Mouse (Mus musculus) stomach, embryonic 15.5 days (tissue): ENCODE results near the gene Slc8a2. TPM values are rescaled to one million over a fixed set of nuclear protein-coding genes. Genes with fewer than 3 reads are reported as not detected.

Experiments
- ATAC-seq: fragments of 200-750 bp; cut with Nextera tagmentation; 2 replicates; pipeline ENCODE4 v1.8.0; 2017; ENCODE audit warnings: low read depth, moderate number of reproducible peaks, moderate TSS enrichment; ENCODE audit not compliant: insufficient read depth, low FRiP score
- H3K27ac ChIP-seq: fragments of 300-500 bp; sonication (generic); 2 replicates; pipeline ENCODE4 v1.5.1; 2015; ENCODE audit warnings: mild to moderate bottlenecking, inconsistent platforms
- H3K27me3 ChIP-seq: fragments of 300-500 bp; sonication (generic); replicated peaks from 2 replicates; pipeline ENCODE4 v1.6.1; 2015; ENCODE audit warnings: inconsistent platforms
- H3K36me3 ChIP-seq: fragments of 300-500 bp; sonication (generic); 2 replicates; pipeline ENCODE4 v1.6.1; 2015; ENCODE audit warnings: inconsistent platforms
- H3K4me1 ChIP-seq: fragments of 300-500 bp; sonication (generic); 2 replicates; pipeline ENCODE4 v1.6.1; 2015; ENCODE audit warnings: inconsistent platforms
- H3K4me2 ChIP-seq: fragments of 300-500 bp; sonication (generic); 2 replicates; pipeline ENCODE4 v1.6.1; 2015; ENCODE audit warnings: mild to moderate bottlenecking, inconsistent platforms
- H3K4me3 ChIP-seq: fragments of 300-500 bp; sonication (generic); replicated peaks from 2 replicates; pipeline ENCODE4 v1.5.1; 2015; ENCODE audit warnings: inconsistent platforms
- H3K9ac ChIP-seq: fragments of 300-500 bp; sonication (generic); 2 replicates; pipeline ENCODE4 v1.6.1; 2015; ENCODE audit warnings: inconsistent platforms
- H3K9me3 ChIP-seq: fragments of 300-500 bp; sonication (generic); 2 replicates; pipeline ENCODE4 v1.6.1; 2016; ENCODE audit warnings: inconsistent platforms
- WGBS: fragments of 180-500 bp; shearing (Covaris S2); methylation state at CpG from one replicate; pipeline ENCODE4 v1.1.7; 2015; 5-methylcytosine and 5-hydroxymethylcytosine counted together
- polyA plus RNA-seq: library from polyadenylated mRNA; unstranded; fragments of >200 nt; fragmentation: Nextera tagmentation; extraction: Ambion mirVana; gene quantifications from 2 replicates; pipeline ENCODE4 v1.2.1, GENCODE M21; 2015

The Slc8a2 gene
- polyA plus RNA-seq, 1 experiment from 2014 or later = 0.30 TPM

DNA sequence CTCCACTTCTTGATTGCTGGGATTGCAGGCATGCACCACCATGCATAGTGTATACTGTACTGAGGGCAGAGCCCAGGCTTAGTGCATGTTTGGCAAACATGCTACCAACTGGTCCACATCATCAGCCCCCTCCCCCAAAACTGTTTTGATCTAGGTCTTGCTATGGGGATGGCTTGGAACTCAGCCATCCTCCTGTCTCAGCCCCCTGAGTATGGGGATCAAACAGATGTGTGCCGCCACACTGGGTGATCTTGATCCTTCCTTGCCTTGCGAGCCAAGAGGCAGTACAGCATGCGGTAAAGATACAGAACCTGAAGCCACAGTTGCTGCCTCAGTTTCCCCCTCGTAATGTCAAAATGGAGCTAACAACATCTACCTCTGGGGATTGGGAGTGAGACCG lies 727 bp upstream of the Slc8a2 start:
- no peaks in the 10 kb centered on the region for H3K9me3 ChIP-seq
- no peaks in the 10 kb centered on the region for H3K27me3 ChIP-seq
- H3K4me1 ChIP-seq = peaks cover 24% of the 10 kb centered on the region; the same call in 1 of the 2 replicates
- no peak overlapping the region for H3K4me3 ChIP-seq
- peak overlapping the region; percentile 69; the same call in 1 of the 2 replicates for H3K4me2 ChIP-seq
- ATAC-seq = no peak
- WGBS = 62% methylated on average over 5 of the region's 5 CpGs
- H3K9ac ChIP-seq = no peak overlapping the region
- no peak overlapping the region for H3K27ac ChIP-seq
- H3K36me3 ChIP-seq = no peaks in the 10 kb centered on the region

DNA sequence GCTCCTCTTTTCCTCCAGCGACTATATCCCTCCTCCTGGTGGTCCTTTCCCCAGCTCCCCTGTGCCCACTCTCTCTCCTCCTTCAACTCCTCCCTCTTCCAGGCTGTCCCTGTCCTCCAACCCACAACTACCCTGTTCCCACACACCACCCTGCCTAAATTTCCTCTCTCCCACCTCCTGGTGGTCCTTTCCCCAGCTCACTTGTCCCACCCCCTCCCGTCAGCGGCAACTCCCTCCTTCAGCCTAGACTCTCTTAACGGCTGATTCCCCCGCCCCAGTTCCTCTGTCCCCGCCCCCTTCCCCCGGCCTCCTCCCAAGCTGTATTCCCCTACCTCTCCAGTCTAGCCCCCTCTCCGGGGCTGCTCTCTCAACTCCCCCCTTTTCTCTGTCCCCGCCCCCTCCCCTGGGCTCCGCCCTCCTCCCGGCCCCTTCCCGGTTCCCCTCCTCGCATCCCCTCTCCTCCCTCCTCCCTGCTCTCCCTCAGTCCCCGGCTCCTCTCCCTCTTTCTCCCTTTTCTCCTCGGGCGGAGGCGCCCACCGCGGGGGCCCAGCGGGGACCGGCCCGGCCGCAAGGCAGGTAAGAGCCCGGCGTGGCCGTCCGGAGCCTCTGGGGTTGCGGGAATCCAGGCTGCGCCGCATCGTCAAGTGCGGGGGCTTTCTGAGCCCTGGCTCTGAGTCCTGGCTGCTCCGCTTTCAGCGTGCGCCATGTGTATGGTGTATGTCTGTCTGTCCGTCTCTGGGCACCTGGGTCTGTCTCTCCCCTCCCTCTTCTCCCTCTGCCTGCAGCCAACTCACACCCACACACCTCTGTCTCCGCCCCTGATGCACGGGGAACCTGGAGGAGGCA lies 443 bp downstream of the Slc8a2 start:
- H3K27ac ChIP-seq = peak overlapping the region; percentile 75
- H3K4me2 ChIP-seq = peak overlapping the region; percentile 69
- H3K4me3 ChIP-seq = peak overlapping the region; percentile 56
- H3K9ac ChIP-seq = peak overlapping the region; percentile 43; the same call in 1 of the 2 replicates
- peak; percentile 83 for ATAC-seq
- H3K27me3 ChIP-seq = no peaks in the 10 kb centered on the region
- H3K36me3 ChIP-seq = no peaks in the 10 kb centered on the region
- WGBS = 1% methylated on average over 37 of the region's 38 CpGs
- peaks cover 24% of the 10 kb centered on the region; the same call in 1 of the 2 replicates for H3K4me1 ChIP-seq
- no peaks in the 10 kb centered on the region for H3K9me3 ChIP-seq

DNA sequence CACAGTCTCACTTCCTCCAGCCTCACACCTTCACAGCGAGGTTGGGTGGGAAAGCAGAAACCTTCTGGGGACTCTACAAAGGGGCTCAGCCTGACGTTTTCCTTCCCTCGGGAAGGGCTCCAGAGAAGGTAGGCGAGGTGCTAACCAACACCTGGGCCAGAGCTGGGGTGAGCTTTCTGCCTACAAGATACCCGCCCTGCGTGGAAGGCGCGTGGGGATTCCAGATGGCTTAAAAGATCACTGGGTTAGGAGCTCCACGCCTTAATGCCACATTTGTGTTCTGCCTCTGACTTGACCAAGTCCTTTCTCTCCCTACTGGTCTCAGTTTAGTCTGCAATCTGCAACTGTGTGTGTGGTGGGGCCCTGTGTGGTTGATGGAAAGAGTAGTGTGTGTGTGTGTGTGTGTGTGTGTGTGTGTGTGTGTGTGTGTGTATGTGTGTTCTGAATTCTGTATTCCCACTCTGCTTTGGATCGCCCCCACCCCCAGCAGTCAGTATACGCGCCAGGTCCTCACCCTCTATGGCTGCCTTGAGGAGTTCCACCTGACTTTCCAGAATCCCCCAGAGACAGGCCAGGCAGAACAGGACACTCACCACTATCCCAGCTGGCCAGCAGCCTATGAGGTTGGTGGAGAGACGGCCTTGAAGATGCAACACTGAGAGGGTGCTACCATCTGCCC lies 1.5 kb downstream of the Slc8a2 start:
- WGBS = 18% methylated on average over 13 of the region's 13 CpGs
- H3K4me2 ChIP-seq = peak overlapping the region; percentile 69

DNA sequence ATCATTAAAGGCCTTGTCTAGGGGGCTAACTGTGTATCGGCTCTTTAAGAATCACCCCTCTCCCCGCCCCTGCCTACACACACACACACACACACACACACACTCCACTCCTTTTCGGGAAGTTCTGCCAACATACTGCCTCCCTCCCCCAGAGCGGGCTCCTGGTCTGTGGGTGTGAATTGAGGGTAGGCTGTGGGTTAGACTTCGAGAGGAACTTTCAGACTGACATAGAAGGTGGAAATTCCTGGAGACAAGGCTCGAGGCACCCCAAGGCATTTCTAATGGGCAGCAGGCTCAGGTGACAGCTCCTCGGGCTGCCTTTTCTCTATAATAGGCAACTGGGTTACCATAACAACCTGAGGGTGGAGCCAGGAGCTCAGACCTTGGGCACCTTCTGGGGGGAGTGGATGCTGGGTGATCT lies 2.5 kb downstream of the Slc8a2 start:
- H3K9me3 ChIP-seq = no peaks in the 10 kb centered on the region
- H3K36me3 ChIP-seq = no peaks in the 10 kb centered on the region
- WGBS = 5% methylated on average over 7 of the region's 7 CpGs
- H3K4me1 ChIP-seq = peaks cover 24% of the 10 kb centered on the region; the same call in 1 of the 2 replicates
- no peak overlapping the region for H3K9ac ChIP-seq
- no peak overlapping the region for H3K27ac ChIP-seq
- H3K4me2 ChIP-seq = no peak overlapping the region
- H3K27me3 ChIP-seq = no peaks in the 10 kb centered on the region
- H3K4me3 ChIP-seq = no peak overlapping the region
- ATAC-seq = no peak

More for the DNA sequence above, 1.5 kb downstream of the Slc8a2 start:
- H3K27me3 ChIP-seq = no peaks in the 10 kb centered on the region
- no peaks in the 10 kb centered on the region for H3K36me3 ChIP-seq
- no peak overlapping the region for H3K27ac ChIP-seq
- H3K9me3 ChIP-seq = no peaks in the 10 kb centered on the region
- peak overlapping the region; percentile 56 for H3K4me3 ChIP-seq
- H3K4me1 ChIP-seq = peaks cover 24% of the 10 kb centered on the region; the same call in 1 of the 2 replicates
- no peak for ATAC-seq
- H3K9ac ChIP-seq = no peak overlapping the region

DNA sequence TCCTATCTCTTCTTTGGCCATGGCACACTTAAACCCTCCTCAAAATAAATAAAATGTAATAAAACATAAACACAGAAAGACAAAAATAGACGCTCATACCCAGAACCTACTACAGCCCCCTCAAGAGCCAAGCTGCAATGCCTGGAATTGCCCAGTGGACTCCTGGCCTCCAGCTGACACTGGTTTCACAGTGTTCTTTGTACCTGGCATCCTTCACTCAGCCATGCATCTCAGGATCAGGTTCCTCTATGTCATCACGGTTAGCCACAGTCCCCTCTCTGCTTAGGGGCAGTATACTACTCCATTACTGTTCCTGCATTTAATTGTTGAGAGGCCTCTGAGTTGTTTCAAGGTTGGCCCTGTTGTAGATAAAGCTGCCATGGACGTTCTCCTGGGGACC lies 3.3 kb downstream of the Slc8a2 start:
- ATAC-seq = no peak
- no peak overlapping the region for H3K4me3 ChIP-seq
- no peak overlapping the region for H3K9ac ChIP-seq
- H3K36me3 ChIP-seq = no peaks in the 10 kb centered on the region
- no peaks in the 10 kb centered on the region for H3K9me3 ChIP-seq
- no peaks in the 10 kb centered on the region for H3K27me3 ChIP-seq
- H3K4me2 ChIP-seq = no peak overlapping the region
- 57% methylated on average over 3 of the region's 3 CpGs for WGBS
- H3K27ac ChIP-seq = no peak overlapping the region
- peaks cover 24% of the 10 kb centered on the region; the same call in 1 of the 2 replicates for H3K4me1 ChIP-seq

DNA sequence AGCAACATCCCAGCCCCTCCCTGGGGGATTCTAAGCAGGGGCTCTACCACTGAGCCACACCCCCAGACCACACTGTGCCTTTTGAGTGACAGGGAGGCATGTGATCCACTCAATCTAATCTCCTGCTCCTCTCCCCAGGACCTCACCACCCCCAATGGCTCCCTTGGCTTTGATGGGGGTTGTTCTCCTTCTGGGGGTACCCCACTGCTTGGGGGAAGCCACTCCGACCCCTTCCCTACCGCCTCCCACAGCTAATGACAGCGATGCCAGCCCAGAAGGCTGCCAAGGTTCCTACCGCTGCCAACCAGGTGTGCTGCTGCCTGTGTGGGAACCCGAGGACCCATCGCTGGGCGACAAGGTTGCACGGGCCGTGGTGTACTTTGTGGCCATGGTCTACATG lies 4.1 kb downstream of the Slc8a2 start:
- no peak overlapping the region for H3K27ac ChIP-seq
- H3K9ac ChIP-seq = no peak overlapping the region
- H3K4me1 ChIP-seq = peaks cover 24% of the 10 kb centered on the region; the same call in 1 of the 2 replicates
- H3K27me3 ChIP-seq = no peaks in the 10 kb centered on the region
- WGBS = 86% methylated on average over 9 of the region's 9 CpGs
- no peak for ATAC-seq
- no peak overlapping the region for H3K4me3 ChIP-seq
- no peak overlapping the region for H3K4me2 ChIP-seq
- no peaks in the 10 kb centered on the region for H3K9me3 ChIP-seq
- H3K36me3 ChIP-seq = no peaks in the 10 kb centered on the region

DNA sequence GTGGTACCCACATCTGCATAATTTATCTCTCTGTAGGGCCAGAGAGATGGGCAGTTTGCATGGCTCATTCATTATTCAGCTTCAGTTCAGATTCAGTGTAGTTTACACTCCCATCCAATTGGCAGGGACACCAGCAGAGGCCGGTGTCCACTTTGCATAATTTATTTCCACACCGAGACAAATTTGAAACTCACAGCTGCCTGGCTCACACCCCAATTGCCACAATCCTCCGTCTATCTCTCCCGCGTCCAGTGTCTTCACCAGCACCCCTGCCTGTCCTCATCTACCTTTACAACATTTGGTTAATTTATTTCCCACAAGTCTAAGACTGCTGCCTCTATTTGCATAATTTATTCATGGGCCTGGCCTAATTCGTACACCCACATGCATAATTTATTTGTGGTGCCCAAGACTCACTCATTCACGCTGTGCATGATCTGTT lies 5.3 kb downstream of the Slc8a2 start:
- no peaks in the 10 kb centered on the region for H3K27me3 ChIP-seq
- H3K4me3 ChIP-seq = no peak overlapping the region
- no peak overlapping the region for H3K9ac ChIP-seq

DNA sequence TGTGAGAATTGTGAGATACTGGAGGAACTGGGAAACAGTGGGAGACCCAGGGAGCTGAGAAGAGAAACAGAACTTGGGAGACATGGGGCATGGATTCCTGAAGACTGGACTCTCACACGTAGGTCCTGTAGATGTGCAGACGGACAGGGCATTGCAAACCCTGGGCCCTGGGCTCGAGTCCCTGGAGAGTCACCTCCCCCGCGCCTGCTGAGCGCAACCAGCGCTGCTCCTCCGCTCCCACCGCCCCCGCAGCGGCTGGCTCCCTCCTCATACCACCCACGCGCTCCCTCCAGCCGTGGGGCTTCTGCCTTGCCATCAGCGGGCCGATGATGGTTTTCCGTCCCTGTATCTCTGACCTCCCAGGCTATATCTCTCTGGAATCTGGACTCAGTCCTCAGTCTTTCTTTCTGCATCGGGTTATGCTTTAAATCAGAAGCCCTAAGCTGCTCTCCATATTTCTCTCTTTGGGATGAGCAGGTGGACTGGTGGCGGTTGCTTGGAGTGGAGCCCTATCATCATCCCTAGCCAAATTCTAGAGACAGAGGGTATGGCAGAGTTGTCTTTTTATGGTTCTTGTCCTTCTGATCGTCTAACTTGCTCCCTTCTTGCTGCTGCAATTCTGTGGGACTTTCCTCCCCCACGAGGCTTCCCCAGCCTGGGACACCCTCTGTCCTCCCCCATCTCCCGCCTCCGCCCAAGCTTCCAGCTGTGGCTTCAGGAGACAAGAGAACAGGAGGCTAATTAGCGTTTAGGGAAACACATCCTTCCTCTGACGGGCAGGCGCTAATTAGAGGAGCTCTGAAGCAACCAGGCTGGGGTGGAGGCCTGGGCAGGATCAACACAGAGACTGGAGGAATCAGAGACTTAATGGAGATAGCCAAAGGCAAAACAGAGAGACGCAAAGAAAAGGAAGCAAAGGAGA lies 17.1 kb downstream of the Slc8a2 start:
- no peak overlapping the region for H3K27ac ChIP-seq
- H3K9ac ChIP-seq = no peak overlapping the region

More for the DNA sequence above, 5.3 kb downstream of the Slc8a2 start:
- Histone ChIP-seq H3K9me3 (no peaks in the 10 kb centered on the region), H3K4me1 (peaks cover 12% of the 10 kb centered on the region; the same call in 1 of the 2 replicates), H3K27ac (no peak overlapping the region), H3K36me3 (no peaks in the 10 kb centered on the region), H3K4me2 (no peak overlapping the region)
- no peak for ATAC-seq
- 75% methylated on average over 7 of the region's 7 CpGs for WGBS

DNA sequence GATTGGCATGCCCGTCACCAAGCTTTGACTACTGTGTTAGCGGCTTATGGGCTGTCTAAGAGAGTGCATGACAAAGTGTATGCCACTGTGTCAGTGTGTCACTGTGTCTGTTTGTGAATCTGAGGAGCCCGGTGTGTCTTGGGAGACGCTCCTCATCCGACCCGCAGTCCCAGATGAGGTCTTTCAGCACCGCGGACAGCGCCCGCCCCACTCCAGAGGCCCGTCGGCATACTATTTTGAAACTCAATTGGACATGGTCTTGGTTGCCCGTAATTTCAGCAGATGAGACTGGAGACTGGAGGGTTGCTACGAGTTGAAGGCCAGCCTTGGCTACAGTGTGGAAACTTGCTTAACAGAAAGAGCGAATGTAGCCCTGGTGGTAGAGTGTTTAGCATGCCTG lies 18.0 kb downstream of the Slc8a2 start:
- ATAC-seq = no peak

More for the DNA sequence above, 17.1 kb downstream of the Slc8a2 start:
- no peak overlapping the region for H3K4me3 ChIP-seq
- no peak overlapping the region for H3K4me2 ChIP-seq
- WGBS = 35% methylated on average over 27 of the region's 27 CpGs
- no peaks in the 10 kb centered on the region for H3K4me1 ChIP-seq
- no peaks in the 10 kb centered on the region for H3K9me3 ChIP-seq
- no peaks in the 10 kb centered on the region for H3K36me3 ChIP-seq
- no peaks in the 10 kb centered on the region for H3K27me3 ChIP-seq
- no peak for ATAC-seq

DNA sequence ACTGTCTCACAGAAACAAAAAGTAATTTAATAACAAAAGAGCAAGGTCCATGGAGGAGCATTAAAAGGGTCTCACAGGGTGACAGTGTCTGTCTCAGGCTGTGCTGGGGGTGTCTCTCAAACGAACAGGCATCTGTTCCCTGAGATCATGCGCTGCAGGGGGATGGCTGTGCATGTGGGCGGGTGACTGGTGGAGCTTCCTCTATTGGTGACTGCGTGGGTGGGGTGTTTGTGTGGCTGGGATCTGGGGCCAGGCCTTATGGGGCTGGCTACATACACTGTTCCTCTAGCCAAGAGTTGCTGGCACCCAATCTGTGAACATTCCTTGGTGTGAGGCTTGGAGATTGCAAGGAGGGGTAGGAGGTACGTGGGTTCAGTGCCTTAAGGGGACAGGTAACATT lies 19.6 kb downstream of the Slc8a2 start:
- ATAC-seq = no peak
- no peak overlapping the region for H3K4me2 ChIP-seq
- no peak overlapping the region for H3K27ac ChIP-seq
- no peaks in the 10 kb centered on the region for H3K9me3 ChIP-seq
- H3K9ac ChIP-seq = no peak overlapping the region
- no peak overlapping the region for H3K4me3 ChIP-seq
- no peaks in the 10 kb centered on the region for H3K27me3 ChIP-seq
- H3K4me1 ChIP-seq = no peaks in the 10 kb centered on the region
- WGBS = 62% methylated on average over 5 of the region's 5 CpGs
- H3K36me3 ChIP-seq = no peaks in the 10 kb centered on the region

More for the DNA sequence above, 18.0 kb downstream of the Slc8a2 start:
- WGBS = 14% methylated on average over 15 of the region's 15 CpGs
- H3K4me1 ChIP-seq = no peaks in the 10 kb centered on the region
- no peak overlapping the region for H3K27ac ChIP-seq
- no peaks in the 10 kb centered on the region for H3K27me3 ChIP-seq
- H3K36me3 ChIP-seq = no peaks in the 10 kb centered on the region
- no peak overlapping the region for H3K4me3 ChIP-seq
- H3K4me2 ChIP-seq = no peak overlapping the region
- H3K9me3 ChIP-seq = no peaks in the 10 kb centered on the region
- H3K9ac ChIP-seq = no peak overlapping the region
